8 mouse cellular contexts compared by ENCODE assay signal in genomic region chr9:48161505-48162192, GRCm38 (mm10). TPM values are rescaled to one million over a fixed set of nuclear protein-coding genes. Genes with fewer than 3 reads are reported as not detected.
DNase-seq lines count a peak whose midpoint lies in the region; ATAC-seq and TF ChIP-seq lines count a peak whose summit lies in the region.

Nxpe4 (plus strand) TSS chr9:48162023.

- 29% methylated on average over 12 of the region's 12 CpGs for WGBS in hindbrain, postnatal 0 days

- H3K27ac ChIP-seq in hindbrain, postnatal 0 days = no peak within 1 kb of the TSS
- H3K27ac ChIP-seq in left cerebral cortex, adult 2 months = peak within 1 kb of the TSS; percentile 65

- TF ChIP-seq CTCF in hindbrain, postnatal 0 days (IDR thresholded peaks at IDR 0.05; ENCODE audit: low read depth) = peak; percentile 80
- peak; percentile 63 for TF ChIP-seq CTCF in left cerebral cortex, adult 2 months (IDR thresholded peaks at IDR 0.05)

- peak within 1 kb of the TSS; percentile 60 for H3K4me2 ChIP-seq in hindbrain, postnatal 0 days (ENCODE audit: low read depth, low read length)

- 0 out of 2 replicates have a peak, but pooled peaks cover 6% of the 10 kb centered on the region for H3K4me1 ChIP-seq in hindbrain, postnatal 0 days (ENCODE audit: insufficient read depth, low read length)

- DNase-seq in adrenal gland, adult 8-10 months = peak; percentile 60
- peak; percentile 78 for DNase-seq in gastrocnemius, adult 18-20 months (ENCODE audit: low spot score)
- DNase-seq in hindbrain, postnatal 0 days (ENCODE audit: low spot score) = peak; percentile 96
- DNase-seq in left cerebral cortex, adult 2 months (ENCODE audit: extremely low spot score in 1 of 2, low spot score in 2 of 2) = peak; percentile 84
- DNase-seq in lung, postnatal 36 days = peak; percentile 75
- DNase-seq in right cerebral cortex, adult 18-20 months = peak; percentile 92
- DNase-seq in T-cell, adult 2 months (ENCODE audit: low spot score) = no peak

- peak within 1 kb of the TSS; percentile 45 for H3K4me3 ChIP-seq in hindbrain, postnatal 0 days (ENCODE audit: low read length)
- peak within 1 kb of the TSS; percentile 53 for H3K4me3 ChIP-seq in left cerebral cortex, adult 2 months

- ATAC-seq in common myeloid progenitor, adult 5-6 weeks (replicated peaks; ENCODE audit: low read depth, poor library complexity, severe bottlenecking) = peak; percentile 29; the same call in 1 of the 2 replicates
- peak; percentile 91 for ATAC-seq in hindbrain, postnatal 0 days

- no peaks in the 10 kb centered on the region for H3K9me3 ChIP-seq in hindbrain, postnatal 0 days (ENCODE audit: low read length)

- no peaks in the 10 kb centered on the region for H3K27me3 ChIP-seq in hindbrain, postnatal 0 days (ENCODE audit: insufficient read depth, low read length)

- H3K36me3 ChIP-seq in hindbrain, postnatal 0 days (ENCODE audit: insufficient read depth, low read length) = no peaks in the 10 kb centered on the region

- intact Hi-C loops in left cerebral cortex, adult 2 months (cut with DNase I) = loop anchor here (5.0 kb wide), 1 partner anchor 89 kb away; no protein-coding TSS in a partner anchor

- 0 out of 2 replicates have a peak within 1 kb of the TSS, but pooled peaks have one; percentile 14 for H3K9ac ChIP-seq in hindbrain, postnatal 0 days (replicated peaks; ENCODE audit: low read length)

RNA-seq across cellular contexts. Expression of gene Nxpe4, which starts in this region (rescaled TPM):
- 10 to 100 TPM in 1 of 4 experiments, 1 to 10 TPM in 3; 2.1 to 10.4 (median 6.7) TPM for total RNA-seq in adrenal gland, adult 8-10 months (2022)
- total RNA-seq in common myeloid progenitor, adult 5-6 weeks (2017) = 4.9 and 5.0 TPM in 2 replicates
- 1 to 10 TPM; 1.8 to 2.5 TPM for total RNA-seq in gastrocnemius, adult 18-20 months (2021)
- 17.1 and 20.9 TPM in 2 replicates for total RNA-seq in hindbrain, postnatal 0 days (2014; rRNA removed)
- 10.4 and 10.8 TPM in 2 replicates for polyA plus RNA-seq in hindbrain, postnatal 0 days (2015; fragmentation: Nextera tagmentation; extraction: Ambion mirVana)
- 10 to 100 TPM; 10.8 to 13.5 TPM for total RNA-seq in left cerebral cortex, adult 2 months (2021)
